Mouse (Mus musculus): Measurements from ENCODE around the gene Ap3m1. TPM values are rescaled to one million over a fixed set of nuclear protein-coding genes. Genes with fewer than 3 reads are reported as not detected.

Gene Ap3m1
- polyA plus RNA-seq, 1 experiment from 2014 or later: 33.4 TPM

Other genes with a start within 250 kb of the Ap3m1 start
- 0.91 and 1.2 TPM in 2 replicates for gene Plau, start 215.8 kb downstream of the Ap3m1 start, polyA plus RNA-seq (2015; fragmentation: Nextera tagmentation; extraction: Ambion mirVana)
- gene Vcl, start 123.1 kb downstream of the Ap3m1 start, polyA plus RNA-seq (2015; fragmentation: Nextera tagmentation; extraction: Ambion mirVana): 18.8 and 19.9 TPM in 2 replicates
- 224 and 254 TPM in 2 replicates for gene Adk, start 66 bp upstream of the Ap3m1 start, polyA plus RNA-seq (2015; fragmentation: Nextera tagmentation; extraction: Ambion mirVana)